Mouse (Mus musculus): Measurements from ENCODE around the gene Hrh1.
"Not testable (repeated sequence)": the region's sequence is repeated elsewhere in the genome, so short reads cannot be mapped to it uniquely, and the experiment has no call there.

Hrh1 gene

DNA sequence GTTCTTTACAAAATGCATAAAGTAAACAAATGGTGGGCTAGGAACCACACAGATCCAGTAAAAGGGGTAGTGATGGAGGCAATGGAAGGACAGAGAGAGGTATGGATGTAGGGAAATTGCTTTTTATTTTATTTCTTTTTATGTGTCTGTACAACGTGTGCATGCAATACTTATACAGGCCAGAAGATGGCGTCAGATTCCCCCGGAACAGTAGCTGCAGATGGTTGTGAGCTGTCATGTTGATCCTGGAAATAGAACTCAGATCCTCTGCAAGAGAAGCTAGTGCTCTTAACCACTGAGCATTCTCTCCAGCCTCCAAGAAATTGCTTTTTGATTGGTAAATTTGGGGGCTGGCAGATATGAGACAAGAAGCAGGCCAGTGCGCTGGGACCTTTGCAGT, 65.0 kb downstream of the Hrh1 start:
- DNase-seq, result peak in 1 of 2 experiments; percentile 27

DNA sequence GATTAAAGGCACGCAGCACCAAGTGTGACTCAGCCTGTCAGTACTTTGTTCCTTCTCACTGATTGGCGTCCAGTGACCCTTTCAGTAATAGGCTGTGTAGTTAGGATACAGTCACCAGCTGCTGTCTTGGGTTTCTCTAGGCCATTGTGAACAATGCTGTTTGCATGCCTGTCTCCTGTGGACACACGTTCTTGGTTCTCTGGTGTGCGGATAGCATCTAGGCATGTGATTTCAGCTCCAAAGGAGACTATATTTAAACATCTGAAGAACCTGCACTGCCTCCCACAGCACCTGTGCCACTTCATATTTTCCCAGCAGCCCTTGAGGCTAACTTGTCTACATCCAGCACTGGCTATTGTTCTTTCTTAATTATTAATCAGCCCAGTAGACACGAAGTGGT, 75.8 kb downstream of the Hrh1 start:
- DNase-seq, result no peak

DNA sequence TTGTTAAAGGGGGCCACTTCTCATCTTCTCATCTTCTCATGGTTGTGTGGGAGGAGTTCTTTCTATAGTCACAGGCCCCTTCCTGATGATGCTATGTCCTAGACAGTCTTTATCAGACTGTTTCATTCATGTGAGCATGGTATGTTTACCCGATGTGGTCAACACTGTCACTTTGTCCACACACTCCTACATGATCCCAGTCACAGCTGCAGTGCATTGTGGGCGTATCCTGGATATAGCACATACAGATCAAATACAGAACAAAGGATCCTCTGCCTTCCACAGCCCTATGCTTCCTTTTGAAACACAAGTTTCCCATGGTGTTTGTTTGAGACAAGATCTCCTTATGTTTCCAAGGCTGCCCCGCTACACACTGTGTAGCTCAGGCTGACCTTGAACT, 76.3 kb downstream of the Hrh1 start:
- no peak for DNase-seq

DNA sequence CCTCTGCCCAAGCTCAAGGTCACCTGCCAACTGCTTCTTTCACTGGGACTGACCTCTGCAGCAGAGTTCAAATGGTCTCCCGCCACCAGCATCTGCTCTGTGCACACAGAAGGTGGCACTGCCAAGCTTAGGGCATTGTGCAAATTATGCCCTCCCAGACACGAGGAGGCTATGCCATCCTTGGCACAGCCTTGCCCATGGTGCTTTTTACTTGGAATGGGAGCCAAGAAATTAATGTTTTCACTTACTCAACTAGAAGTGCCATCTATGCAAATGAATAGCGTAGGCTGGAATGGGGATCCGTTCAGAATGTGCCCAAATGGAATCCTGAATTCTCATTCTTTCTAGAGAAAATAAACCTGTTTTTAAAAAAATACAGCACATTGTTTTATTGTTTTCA, 77.2 kb downstream of the Hrh1 start:
- no peak for DNase-seq

DNA sequence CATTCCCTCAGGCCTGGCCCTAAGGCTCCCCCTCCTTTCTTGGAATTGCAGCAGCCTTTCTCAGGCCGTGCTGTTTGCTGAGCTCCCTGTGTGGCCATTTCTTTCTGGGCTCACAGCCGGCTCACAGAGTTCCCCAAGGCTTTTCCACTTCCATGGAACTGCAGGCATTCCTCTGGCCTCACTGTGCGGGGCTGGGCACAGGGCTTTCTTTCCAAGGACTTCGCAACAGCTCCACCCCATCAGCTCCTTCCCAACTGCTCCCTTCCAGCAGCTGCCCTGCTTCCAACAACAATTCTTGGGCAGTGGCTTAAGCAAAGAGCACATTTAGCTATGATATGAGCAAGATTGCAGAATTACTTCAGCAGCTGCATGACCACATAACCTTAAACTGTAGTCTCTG, 81.0 kb downstream of the Hrh1 start:
- no peak for DNase-seq

DNA sequence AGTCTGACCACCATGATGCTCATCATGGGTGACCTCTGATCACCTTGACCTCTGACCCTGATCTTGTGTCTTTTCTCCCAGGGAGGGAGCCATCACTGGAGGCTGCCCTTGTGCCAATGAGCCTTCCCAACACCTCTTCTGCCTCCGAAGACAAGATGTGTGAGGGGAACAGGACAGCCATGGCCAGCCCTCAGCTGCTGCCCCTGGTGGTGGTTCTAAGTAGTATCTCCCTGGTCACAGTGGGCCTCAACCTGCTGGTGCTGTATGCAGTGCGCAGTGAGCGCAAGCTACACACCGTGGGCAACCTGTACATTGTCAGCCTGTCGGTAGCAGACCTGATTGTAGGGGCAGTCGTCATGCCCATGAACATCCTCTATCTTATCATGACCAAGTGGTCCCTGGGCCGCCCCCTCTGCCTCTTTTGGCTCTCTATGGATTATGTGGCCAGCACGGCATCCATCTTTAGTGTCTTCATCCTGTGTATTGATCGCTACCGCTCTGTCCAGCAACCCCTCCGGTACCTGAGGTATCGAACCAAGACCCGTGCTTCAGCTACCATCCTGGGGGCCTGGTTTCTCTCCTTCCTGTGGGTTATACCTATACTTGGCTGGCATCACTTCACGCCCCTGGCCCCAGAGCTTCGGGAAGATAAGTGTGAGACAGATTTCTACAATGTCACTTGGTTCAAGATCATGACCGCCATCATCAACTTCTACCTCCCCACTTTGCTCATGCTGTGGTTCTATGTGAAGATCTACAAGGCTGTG, 82.1 kb downstream of the Hrh1 start:
- no peak for DNase-seq

DNA sequence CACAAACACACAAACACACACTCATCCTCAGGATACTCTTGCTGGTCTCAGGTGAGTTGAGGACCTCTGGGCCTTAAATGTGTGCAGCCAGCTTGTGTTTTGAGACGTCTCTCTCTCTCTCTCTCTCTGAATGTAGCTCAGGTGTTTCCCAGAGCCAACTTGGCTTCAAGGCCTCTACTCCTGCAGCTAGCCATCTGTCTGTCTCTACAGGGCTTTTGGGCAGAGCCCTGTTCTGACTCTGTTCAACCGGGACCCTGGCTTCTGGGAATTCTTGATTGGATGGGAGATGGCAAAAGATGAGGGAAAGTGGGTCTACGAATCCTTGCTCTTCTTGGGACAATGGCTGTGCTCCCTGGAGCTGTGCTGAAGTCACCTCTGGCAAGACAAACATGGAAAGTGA, 91.6 kb downstream of the Hrh1 start:
- no peak for DNase-seq

DNA sequence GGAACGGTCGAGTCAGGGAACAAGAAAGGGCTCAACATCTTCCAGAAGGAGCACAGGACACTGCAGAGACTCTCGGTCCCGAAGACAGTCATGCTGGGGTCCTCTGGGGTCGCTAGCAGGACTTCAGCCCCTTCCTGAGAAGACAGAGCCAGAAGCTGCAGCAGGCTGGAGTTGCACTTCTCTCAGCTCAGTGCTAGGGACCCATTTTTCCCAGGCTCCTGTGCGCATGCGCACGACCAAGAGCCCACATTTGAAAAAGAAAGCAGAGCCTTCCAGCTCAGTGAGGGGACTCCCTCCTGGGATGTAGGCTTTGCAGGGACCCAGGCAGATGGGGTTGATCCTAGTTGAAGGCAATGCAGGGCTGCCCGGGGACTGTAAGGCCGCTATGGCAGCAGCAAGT, 94.9 kb downstream of the Hrh1 start:
- not testable (repeated sequence) for DNase-seq

DNA sequence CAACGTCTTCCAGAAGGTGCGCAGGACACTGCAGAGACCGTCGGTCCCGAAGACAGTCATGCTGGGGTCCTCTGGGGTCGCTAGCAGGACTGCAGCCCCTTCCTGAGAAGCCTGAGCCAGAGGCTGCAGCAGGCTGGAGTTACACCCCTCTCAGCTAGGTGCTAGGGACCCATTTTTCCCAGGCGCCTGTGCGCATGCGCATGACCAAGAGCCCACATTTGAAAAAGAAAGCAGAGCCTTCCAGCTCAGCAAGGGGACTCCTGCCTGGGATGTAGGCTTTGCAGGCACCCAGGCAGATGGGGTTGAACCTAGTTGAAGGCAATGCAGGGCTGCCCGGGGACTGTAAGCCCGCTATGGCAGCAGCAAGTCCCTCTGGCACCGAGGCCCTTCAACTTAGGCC, 97.3 kb downstream of the Hrh1 start:
- peak in 1 of 2 experiments; percentile 12 for DNase-seq

DNA sequence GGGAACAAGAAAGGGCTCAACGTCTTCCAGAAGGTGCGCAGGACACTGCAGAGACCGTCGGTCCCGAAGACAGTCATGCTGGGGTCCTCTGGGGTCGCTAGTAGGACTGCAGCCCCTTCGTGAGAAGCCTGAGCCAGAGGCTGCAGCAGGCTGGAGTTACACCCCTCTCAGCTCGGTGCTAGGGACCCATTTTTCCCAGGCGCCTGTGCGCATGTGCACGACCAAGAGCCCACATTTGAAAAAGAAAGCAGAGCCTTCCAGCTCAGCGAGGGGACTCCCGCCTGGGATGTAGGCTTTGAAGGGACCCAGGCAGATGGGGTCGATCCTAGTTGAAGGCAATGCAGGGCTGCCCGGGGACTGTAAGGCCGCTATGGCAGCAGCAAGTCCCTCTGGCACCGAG, 116.3 kb downstream of the Hrh1 start:
- not testable (repeated sequence) for DNase-seq

DNA sequence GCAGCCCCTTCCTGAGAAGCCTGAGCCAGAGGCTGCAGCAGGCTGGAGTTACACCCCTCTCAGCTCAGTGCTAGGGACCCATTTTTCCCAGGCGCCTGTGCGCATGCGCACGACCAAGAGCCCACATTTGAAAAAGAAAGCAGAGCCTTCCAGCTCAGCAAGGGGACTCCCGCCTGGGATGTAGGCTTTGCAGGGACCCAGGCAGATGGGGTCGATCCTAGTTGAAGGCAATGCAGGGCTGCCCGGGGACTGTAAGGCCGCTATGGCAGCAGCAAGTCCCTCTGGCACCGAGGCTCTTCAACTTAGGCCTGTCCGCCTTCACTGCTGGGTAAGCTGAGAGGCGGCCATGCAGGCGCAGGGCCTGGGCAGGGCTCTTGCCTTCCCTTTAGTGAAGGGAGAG, 131.0 kb downstream of the Hrh1 start:
- not testable (repeated sequence) for DNase-seq

All from kidney, postnatal 36 days (tissue).